Mouse (Mus musculus): Measurements from ENCODE around the gene Arid5a. TPM values are rescaled to one million over a fixed set of nuclear protein-coding genes. Genes with fewer than 3 reads are reported as not detected.

Gene Arid5a
- polyA plus RNA-seq, 2 experiments: 1.1 to 1.9 TPM

GRCm38 (mm10) chr1:36331743-36332142, 24.2 kb downstream of the Arid5a start:
- TF ChIP-seq CTCF (IDR thresholded peaks at IDR 0.05; ENCODE audit: low read depth): no peak
- TF ChIP-seq EP300 (IDR thresholded peaks at IDR 0.05; ENCODE audit: low read depth): no peak
- H3K9ac ChIP-seq (replicated peaks): no peak overlapping the region
- ATAC-seq (ENCODE audit: insufficient read depth) (no peak), DNase-seq (ENCODE audit: low read depth in 3 of 3, low spot score in 3 of 3) (no peak)
- H3K36me3 ChIP-seq (replicated peaks; ENCODE audit: control insufficient read depth, insufficient read depth, low read depth): peaks cover 11% of the 10 kb centered on the region
- no peaks in the 10 kb centered on the region for H3K4me1 ChIP-seq (replicated peaks; ENCODE audit: control insufficient read depth in 2 of 2, insufficient read depth in 2 of 2, low read length in 1 of 2)
- H3K9me3 ChIP-seq (ENCODE audit: control insufficient read depth, low read length): no peaks in the 10 kb centered on the region
- H3K4me2 ChIP-seq (ENCODE audit: low read depth): no peak overlapping the region
- H3K27ac ChIP-seq: no peak overlapping the region
- H3K4me3 ChIP-seq (ENCODE audit: insufficient read depth in 1 of 2, low read depth in 2 of 2, low read length in 2 of 2): no peak overlapping the region
- WGBS (ENCODE audit: insufficient replicate concordance): 62% methylated on average over 6 of the region's 6 CpGs
- H3K27me3 ChIP-seq (ENCODE audit: control insufficient read depth, insufficient read depth, low read length): no peaks in the 10 kb centered on the region

GRCm38 (mm10) chr1:36332955-36333887, 25.7 kb downstream of the Arid5a start:
- H3K9ac ChIP-seq (replicated peaks): no peak overlapping the region
- no peak overlapping the region for H3K27ac ChIP-seq
- 78% methylated on average over 14 of the region's 14 CpGs for WGBS (ENCODE audit: insufficient replicate concordance)
- no peaks in the 10 kb centered on the region for H3K27me3 ChIP-seq (ENCODE audit: control insufficient read depth, insufficient read depth, low read length)
- DNase-seq (ENCODE audit: low read depth in 3 of 3, low spot score in 3 of 3) (no peak), ATAC-seq (ENCODE audit: insufficient read depth) (no peak)
- peaks cover 21% of the 10 kb centered on the region for H3K36me3 ChIP-seq (replicated peaks; ENCODE audit: control insufficient read depth, insufficient read depth, low read depth)
- no peak overlapping the region for H3K4me2 ChIP-seq (ENCODE audit: low read depth)
- H3K4me3 ChIP-seq (ENCODE audit: insufficient read depth in 1 of 2, low read depth in 2 of 2, low read length in 2 of 2): no peak overlapping the region
- H3K9me3 ChIP-seq (ENCODE audit: control insufficient read depth, low read length): no peaks in the 10 kb centered on the region
- H3K4me1 ChIP-seq (replicated peaks; ENCODE audit: control insufficient read depth in 2 of 2, insufficient read depth in 2 of 2, low read length in 1 of 2): no peaks in the 10 kb centered on the region
- TF ChIP-seq CTCF (IDR thresholded peaks at IDR 0.05; ENCODE audit: low read depth) (no peak), EP300 (IDR thresholded peaks at IDR 0.05; ENCODE audit: low read depth) (no peak)

GRCm38 (mm10) chr1:36342547-36342946, 35.0 kb downstream of the Arid5a start:
- ATAC-seq (ENCODE audit: insufficient read depth) (no peak), DNase-seq (ENCODE audit: low read depth in 3 of 3, low spot score in 3 of 3) (no peak)
- Histone ChIP-seq H3K9ac (replicated peaks) (no peak overlapping the region), H3K27ac (no peak overlapping the region), H3K4me2 (ENCODE audit: low read depth) (no peak overlapping the region), H3K4me3 (ENCODE audit: insufficient read depth in 1 of 2, low read depth in 2 of 2, low read length in 2 of 2) (no peak overlapping the region), H3K27me3 (ENCODE audit: control insufficient read depth, insufficient read depth, low read length) (no peaks in the 10 kb centered on the region), H3K36me3 (replicated peaks; ENCODE audit: control insufficient read depth, insufficient read depth, low read depth) (peaks cover 82% of the 10 kb centered on the region), H3K4me1 (replicated peaks; ENCODE audit: control insufficient read depth in 2 of 2, insufficient read depth in 2 of 2, low read length in 1 of 2) (no peaks in the 10 kb centered on the region), H3K9me3 (ENCODE audit: control insufficient read depth, low read length) (no peaks in the 10 kb centered on the region)
- 79% methylated on average over 6 of the region's 6 CpGs for WGBS (ENCODE audit: insufficient replicate concordance)
- no peak for TF ChIP-seq EP300 (IDR thresholded peaks at IDR 0.05; ENCODE audit: low read depth)

- Histone ChIP-seq H3K4me3 (ENCODE audit: insufficient read depth in 1 of 2, low read depth in 2 of 2, low read length in 2 of 2) (no peak overlapping the region), H3K9ac (replicated peaks) (no peak overlapping the region), H3K36me3 (replicated peaks; ENCODE audit: control insufficient read depth, insufficient read depth, low read depth) (peaks cover 75% of the 10 kb centered on the region), H3K4me1 (replicated peaks; ENCODE audit: control insufficient read depth in 2 of 2, insufficient read depth in 2 of 2, low read length in 1 of 2) (peaks cover 0 to 3% of the 10 kb centered on the region in 2 experiments; a peak in 1 of 4 replicates), H3K27me3 (ENCODE audit: control insufficient read depth, insufficient read depth, low read length) (no peaks in the 10 kb centered on the region), H3K27ac (no peak overlapping the region), H3K4me2 (ENCODE audit: low read depth) (no peak overlapping the region), H3K9me3 (ENCODE audit: control insufficient read depth, low read length) (no peaks in the 10 kb centered on the region)
- ATAC-seq (ENCODE audit: insufficient read depth) (no peak), DNase-seq (ENCODE audit: low read depth in 3 of 3, low spot score in 3 of 3) (no peak)
- TF ChIP-seq EP300 (IDR thresholded peaks at IDR 0.05; ENCODE audit: low read depth): no peak
- TF ChIP-seq CTCF (IDR thresholded peaks at IDR 0.05; ENCODE audit: low read depth): no peak
- 77% methylated on average over 4 of the region's 4 CpGs for WGBS (ENCODE audit: insufficient replicate concordance)
Measured at GRCm38 (mm10) chr1:36352351-36352750, 44.8 kb downstream of the Arid5a start.

- H3K4me2 ChIP-seq (ENCODE audit: low read depth): no peak overlapping the region
- H3K9ac ChIP-seq (replicated peaks): no peak overlapping the region
- no peak for DNase-seq (ENCODE audit: low read depth in 3 of 3, low spot score in 3 of 3)
Measured at GRCm38 (mm10) chr1:36356955-36357695, 49.6 kb downstream of the Arid5a start.

More at GRCm38 (mm10) chr1:36356955-36357695, 49.6 kb downstream of the Arid5a start:
- ATAC-seq (ENCODE audit: insufficient read depth): peak; percentile 33; the same call in 1 of the 2 replicates
- Histone ChIP-seq H3K36me3 (replicated peaks; ENCODE audit: control insufficient read depth, insufficient read depth, low read depth) (peaks cover 46% of the 10 kb centered on the region), H3K27me3 (ENCODE audit: control insufficient read depth, insufficient read depth, low read length) (no peaks in the 10 kb centered on the region), H3K4me1 (replicated peaks; ENCODE audit: control insufficient read depth in 2 of 2, insufficient read depth in 2 of 2, low read length in 1 of 2) (peaks cover 0 to 3% of the 10 kb centered on the region in 2 experiments; a peak in 1 of 4 replicates), H3K27ac (no peak overlapping the region), H3K9me3 (ENCODE audit: control insufficient read depth, low read length) (no peaks in the 10 kb centered on the region), H3K4me3 (ENCODE audit: insufficient read depth in 1 of 2, low read depth in 2 of 2, low read length in 2 of 2) (no peak overlapping the region)
- 74% methylated on average over 5 of the region's 5 CpGs for WGBS (ENCODE audit: insufficient replicate concordance)
- TF ChIP-seq CTCF (IDR thresholded peaks at IDR 0.05; ENCODE audit: low read depth): no peak
